Mouse (Mus musculus) forebrain, embryonic 16.5 days (tissue): ENCODE measurements around the gene Spns2. TPM values are rescaled to one million over a fixed set of nuclear protein-coding genes. Genes with fewer than 3 reads are reported as not detected.

ENCODE experiments used
- ATAC-seq: fragments of 200-750 bp; cut with Nextera tagmentation; 2 replicates; pipeline ENCODE4 v1.8.0; 2017; ENCODE audit warnings: mild to moderate bottlenecking, moderate library complexity
- H3K27ac ChIP-seq: fragments of 300-500 bp; sonication (generic); 2 replicates; pipeline ENCODE4 v1.5.1; 2014; ENCODE audit warnings: low read length, control low read depth
- H3K27me3 ChIP-seq: fragments of 300-500 bp; sonication (generic); replicated peaks from 2 replicates; pipeline ENCODE4 v1.6.1; 2014; ENCODE audit warnings: low read length; ENCODE audit not compliant: control insufficient read depth, insufficient read depth
- H3K36me3 ChIP-seq: fragments of 300-500 bp; sonication (generic); 2 replicates; pipeline ENCODE4 v1.6.1; 2014; ENCODE audit not compliant: control insufficient read depth, insufficient read depth
- H3K4me1 ChIP-seq: fragments of 300-500 bp; sonication (generic); replicated peaks from 2 replicates; pipeline ENCODE4 v1.6.1; 2014; ENCODE audit warnings: low read length; ENCODE audit not compliant: control insufficient read depth, insufficient read depth
- H3K4me2 ChIP-seq: fragments of 300-500 bp; sonication (generic); 2 replicates; pipeline ENCODE4 v1.6.1; 2014; ENCODE audit warnings: mild to moderate bottlenecking, low read length, control low read depth
- H3K4me3 ChIP-seq: fragments of 300-500 bp; sonication (generic); replicated peaks from 2 replicates; pipeline ENCODE4 v1.5.1; 2014; ENCODE audit warnings: mild to moderate bottlenecking, low read length, control low read depth
- H3K9ac ChIP-seq: fragments of 300-500 bp; sonication (generic); replicated peaks from 2 replicates; pipeline ENCODE4 v1.6.1; 2014; ENCODE audit warnings: low read depth, low read length, control low read depth
- H3K9me3 ChIP-seq: fragments of 300-500 bp; sonication (generic); 2 replicates; pipeline ENCODE4 v1.6.1; 2016; ENCODE audit warnings: low read length; ENCODE audit not compliant: control insufficient read depth
- WGBS: fragments of 180-500 bp; shearing (Covaris S2); extraction: QIAGEN DNeasy Blood & Tissue Kit; methylation state at CpG from one replicate; pipeline ENCODE4 v1.1.7; 2014; 5-methylcytosine and 5-hydroxymethylcytosine counted together
- polyA plus RNA-seq: library from polyadenylated mRNA; unstranded; fragments of >200 nt; fragmentation: Nextera tagmentation; extraction: Ambion mirVana; gene quantifications from 2 replicates; pipeline ENCODE4 v1.2.1, GENCODE M21; 2015

The Spns2 gene
- polyA plus RNA-seq, 1 experiment from 2014 or later, result 9.3 TPM

DNA sequence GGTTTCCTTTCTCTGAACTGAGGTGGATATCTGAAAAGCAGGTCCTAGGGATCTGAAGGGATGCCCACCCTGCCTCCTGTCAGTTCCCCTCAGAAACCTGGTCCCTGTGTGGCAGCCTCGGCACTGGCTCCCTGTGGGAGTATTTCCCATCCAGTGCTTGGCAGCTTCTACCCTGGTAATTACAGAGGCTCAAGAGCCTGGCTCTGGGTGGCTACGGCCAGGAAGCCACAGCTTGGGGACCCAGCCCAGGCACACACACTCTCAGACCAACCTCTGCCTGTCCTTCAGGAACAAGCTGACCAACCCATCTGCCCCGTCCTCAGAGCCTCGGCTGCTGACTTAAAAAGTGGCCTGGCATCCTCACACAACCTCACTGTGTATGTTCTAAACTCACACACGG, 8.4 kb downstream of the Spns2 start:
- peaks cover 16% of the 10 kb centered on the region for H3K4me1 ChIP-seq
- ATAC-seq, result no peak
- H3K36me3 ChIP-seq, result no peaks in the 10 kb centered on the region
- 85% methylated on average over 5 of the region's 5 CpGs for WGBS
- H3K27ac ChIP-seq, result no peak overlapping the region
- H3K4me3 ChIP-seq, result no peak overlapping the region
- H3K4me2 ChIP-seq, result no peak overlapping the region
- H3K27me3 ChIP-seq, result no peaks in the 10 kb centered on the region
- H3K9ac ChIP-seq, result no peak overlapping the region
- H3K9me3 ChIP-seq, result no peaks in the 10 kb centered on the region

DNA sequence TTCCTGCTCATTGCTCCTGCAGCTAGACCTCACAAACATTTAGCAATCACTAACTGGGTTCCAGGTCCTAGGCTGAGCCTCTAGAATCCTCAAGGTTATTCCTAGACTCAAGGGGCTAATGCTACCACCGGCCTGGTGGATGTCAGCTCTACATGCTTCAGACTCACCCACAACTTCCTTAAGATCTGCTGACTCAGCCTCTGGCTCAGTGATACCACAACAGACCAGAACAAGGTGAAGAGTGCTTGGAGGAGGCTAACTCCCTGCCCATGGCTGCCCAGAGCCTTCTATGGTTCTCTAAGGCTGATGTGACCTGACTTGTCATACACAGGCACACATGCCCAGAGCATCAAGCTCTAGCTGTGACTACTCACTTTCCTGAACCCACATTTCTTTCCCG, 10.2 kb downstream of the Spns2 start:
- Histone ChIP-seq H3K9ac (no peak overlapping the region), H3K4me1 (no peaks in the 10 kb centered on the region; the same call in 1 of the 2 replicates), H3K4me3 (no peak overlapping the region), H3K27ac (no peak overlapping the region), H3K27me3 (no peaks in the 10 kb centered on the region), H3K9me3 (no peaks in the 10 kb centered on the region), H3K36me3 (no peaks in the 10 kb centered on the region), H3K4me2 (no peak overlapping the region)
- 87% methylated on average over 2 of the region's 2 CpGs for WGBS
- no peak for ATAC-seq

DNA sequence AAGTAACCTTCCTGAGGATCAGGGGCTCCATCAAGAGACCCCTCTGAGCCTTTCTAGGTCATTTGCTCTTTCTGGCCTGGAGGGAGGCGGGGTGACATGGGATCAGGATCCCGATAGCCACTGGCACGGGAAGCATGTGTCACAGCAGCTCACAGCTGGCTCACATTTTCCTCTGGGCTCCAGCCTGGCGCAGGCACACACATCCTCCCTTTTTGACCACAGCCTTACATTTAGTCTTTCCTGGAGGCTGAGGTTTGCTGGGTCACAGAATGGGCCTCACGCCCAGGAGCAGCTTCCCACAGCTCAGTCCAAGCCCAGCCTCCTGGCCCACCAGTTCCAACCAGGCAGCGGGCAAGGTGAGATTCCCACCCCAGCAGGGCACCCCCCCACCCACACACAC, 11.5 kb downstream of the Spns2 start:
- 76% methylated on average over 6 of the region's 6 CpGs for WGBS
- H3K27me3 ChIP-seq, result no peaks in the 10 kb centered on the region
- ATAC-seq, result no peak
- H3K9me3 ChIP-seq, result no peaks in the 10 kb centered on the region
- no peaks in the 10 kb centered on the region for H3K36me3 ChIP-seq
- no peak overlapping the region for H3K27ac ChIP-seq
- no peak overlapping the region for H3K9ac ChIP-seq
- no peak overlapping the region for H3K4me3 ChIP-seq
- H3K4me1 ChIP-seq, result no peaks in the 10 kb centered on the region; the same call in 1 of the 2 replicates
- H3K4me2 ChIP-seq, result no peak overlapping the region

DNA sequence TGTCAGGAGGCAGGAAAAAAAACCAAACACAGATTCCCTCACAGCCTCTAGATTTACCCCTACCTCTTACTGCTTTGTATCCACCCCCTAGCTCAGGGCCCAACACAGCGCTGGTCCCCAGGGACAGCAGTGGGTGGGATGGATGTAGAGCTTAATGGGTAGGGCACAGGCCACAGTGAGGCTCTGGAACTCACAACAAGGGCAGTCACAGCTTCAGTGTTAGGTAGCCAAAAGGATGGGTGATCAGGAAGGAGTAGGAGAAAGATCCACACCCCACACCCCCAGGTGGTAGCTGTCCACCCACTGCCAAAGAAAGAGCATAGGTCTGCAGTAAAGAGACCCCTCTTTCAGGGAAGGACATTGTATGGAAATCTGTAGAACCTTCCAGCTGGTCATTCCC, 12.1 kb downstream of the Spns2 start:
- no peaks in the 10 kb centered on the region for H3K36me3 ChIP-seq
- H3K9ac ChIP-seq, result no peak overlapping the region
- no peak overlapping the region for H3K4me2 ChIP-seq
- no peak overlapping the region for H3K4me3 ChIP-seq
- ATAC-seq, result no peak
- no peak overlapping the region for H3K27ac ChIP-seq
- 79% methylated on average over 1 of the region's 1 CpGs for WGBS
- no peaks in the 10 kb centered on the region for H3K9me3 ChIP-seq
- no peaks in the 10 kb centered on the region for H3K27me3 ChIP-seq
- no peaks in the 10 kb centered on the region; the same call in 1 of the 2 replicates for H3K4me1 ChIP-seq

DNA sequence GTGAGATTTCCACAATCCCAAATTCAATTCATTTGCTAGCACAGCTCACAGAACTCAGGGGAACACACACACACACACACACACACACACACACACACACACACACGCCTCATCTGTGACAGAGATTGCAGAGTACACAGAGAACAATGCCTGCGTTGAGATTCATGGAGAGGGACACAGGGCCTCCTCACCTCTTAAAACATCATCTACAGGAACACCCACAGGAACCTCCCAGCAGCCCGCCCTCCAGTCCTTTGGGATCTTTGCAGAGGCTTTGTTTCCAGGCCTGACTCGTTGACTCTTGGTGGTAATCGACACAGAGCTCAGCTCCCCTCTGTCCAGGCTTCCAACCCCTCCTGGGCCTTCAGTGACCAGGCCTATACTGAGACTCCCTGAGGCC, 12.5 kb downstream of the Spns2 start:
- Histone ChIP-seq H3K36me3 (no peaks in the 10 kb centered on the region), H3K4me1 (no peaks in the 10 kb centered on the region; the same call in 1 of the 2 replicates), H3K27ac (no peak overlapping the region), H3K4me3 (no peak overlapping the region), H3K9ac (no peak overlapping the region), H3K27me3 (no peaks in the 10 kb centered on the region), H3K9me3 (no peaks in the 10 kb centered on the region), H3K4me2 (no peak overlapping the region)
- no peak for ATAC-seq
- 47% methylated on average over 5 of the region's 5 CpGs for WGBS

DNA sequence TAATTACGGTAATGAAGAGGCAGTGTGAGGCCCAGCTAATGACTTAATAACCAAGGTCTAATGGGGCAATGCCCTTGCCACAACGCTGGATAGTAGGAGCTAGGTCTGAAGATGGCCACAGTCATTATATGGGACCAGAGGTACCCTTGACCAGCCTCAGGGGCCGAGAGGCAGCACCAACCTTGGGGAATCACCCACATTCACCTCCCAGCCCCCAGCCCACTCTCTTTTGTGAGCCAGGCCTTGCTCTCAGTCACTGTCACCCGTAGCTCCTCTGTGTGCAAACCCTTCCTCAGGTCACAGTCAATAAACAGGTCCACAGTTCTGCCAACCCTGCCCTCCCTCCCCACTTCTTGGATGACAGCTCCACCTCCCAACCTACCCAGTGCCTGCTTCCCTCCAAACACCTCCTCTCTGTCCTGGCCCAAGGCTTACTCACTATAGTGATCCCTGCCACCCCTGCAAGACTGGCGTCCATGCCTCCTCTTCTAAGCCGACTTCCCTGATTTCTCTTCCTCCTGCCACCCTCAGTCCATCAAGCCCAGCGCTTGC, 13.6 kb downstream of the Spns2 start:
- no peaks in the 10 kb centered on the region for H3K27me3 ChIP-seq
- no peak overlapping the region for H3K27ac ChIP-seq
- H3K36me3 ChIP-seq, result no peaks in the 10 kb centered on the region
- 74% methylated on average over 7 of the region's 7 CpGs for WGBS
- no peak overlapping the region for H3K9ac ChIP-seq
- no peak overlapping the region for H3K4me2 ChIP-seq
- H3K9me3 ChIP-seq, result no peaks in the 10 kb centered on the region
- no peak overlapping the region for H3K4me3 ChIP-seq
- ATAC-seq, result no peak
- H3K4me1 ChIP-seq, result no peaks in the 10 kb centered on the region; the same call in 1 of the 2 replicates

DNA sequence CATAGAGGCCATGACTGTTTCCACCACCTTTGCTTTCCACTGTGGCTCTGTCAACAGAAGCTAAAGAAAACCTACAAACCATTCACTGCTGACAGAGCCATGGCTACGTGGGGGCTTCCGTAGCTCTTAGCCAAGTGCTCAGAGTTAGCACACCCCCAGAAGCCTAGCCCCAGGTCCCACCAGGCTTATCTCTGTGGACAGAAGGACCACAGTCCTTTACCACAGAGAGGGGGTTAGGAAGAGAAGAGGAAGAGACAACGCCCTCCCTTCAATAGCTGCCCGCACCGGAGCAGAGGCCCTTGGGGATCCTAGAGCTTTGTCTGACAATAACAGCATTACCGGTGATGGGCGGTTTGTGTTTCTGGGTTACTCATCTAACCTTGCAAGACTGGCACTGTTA, 14.3 kb downstream of the Spns2 start:
- Histone ChIP-seq H3K9me3 (no peaks in the 10 kb centered on the region), H3K9ac (no peak overlapping the region), H3K4me3 (no peak overlapping the region), H3K36me3 (no peaks in the 10 kb centered on the region), H3K4me2 (no peak overlapping the region), H3K27ac (no peak overlapping the region), H3K4me1 (no peaks in the 10 kb centered on the region; the same call in 1 of the 2 replicates), H3K27me3 (no peaks in the 10 kb centered on the region)
- WGBS, result 88% methylated on average over 7 of the region's 7 CpGs
- ATAC-seq, result no peak

DNA sequence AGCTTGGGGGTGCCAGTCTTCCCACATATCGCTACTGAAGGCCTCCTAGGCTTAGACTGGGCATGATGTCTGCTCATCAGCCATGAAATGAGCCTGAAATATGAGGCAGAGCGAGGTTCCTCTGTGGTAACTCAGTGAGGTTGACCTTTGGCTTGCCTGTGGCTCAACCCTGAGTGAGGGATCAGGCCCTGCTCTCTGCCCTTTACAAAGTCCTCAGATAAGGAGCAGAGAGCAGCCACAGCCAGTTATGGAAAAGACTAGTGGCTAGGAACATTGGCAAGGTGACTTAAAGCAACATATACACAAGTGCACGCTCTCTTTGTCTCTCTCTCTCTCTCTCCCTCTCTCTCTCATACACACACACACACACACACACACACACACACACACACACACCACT, 14.8 kb downstream of the Spns2 start:
- 81% methylated on average over 3 of the region's 3 CpGs for WGBS
- no peak overlapping the region for H3K4me2 ChIP-seq
- ATAC-seq, result no peak
- no peak overlapping the region for H3K27ac ChIP-seq
- H3K27me3 ChIP-seq, result no peaks in the 10 kb centered on the region
- no peak overlapping the region for H3K9ac ChIP-seq
- no peaks in the 10 kb centered on the region for H3K9me3 ChIP-seq
- no peaks in the 10 kb centered on the region; the same call in 1 of the 2 replicates for H3K4me1 ChIP-seq
- no peak overlapping the region for H3K4me3 ChIP-seq
- H3K36me3 ChIP-seq, result no peaks in the 10 kb centered on the region

DNA sequence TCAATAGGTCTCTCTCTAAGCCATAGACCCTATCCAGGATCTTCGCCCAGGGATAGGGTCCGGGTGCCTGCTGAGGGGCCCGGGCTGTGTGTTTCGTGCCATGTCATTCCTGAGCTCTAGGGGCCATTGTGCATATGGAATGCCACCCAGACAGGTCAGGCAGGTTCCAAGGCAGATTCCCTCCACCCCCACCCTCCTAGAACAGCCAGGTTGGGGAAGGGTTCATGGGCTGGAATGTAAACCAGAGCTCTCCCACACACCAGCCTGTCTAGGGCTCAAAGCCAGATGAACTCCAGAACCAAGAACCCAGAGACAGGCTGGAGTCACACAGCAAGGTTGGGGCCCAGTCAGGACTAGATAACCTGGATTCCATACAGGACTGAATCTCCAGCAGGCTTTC, 16.2 kb downstream of the Spns2 start:
- WGBS, result 79% methylated on average over 4 of the region's 4 CpGs
- Histone ChIP-seq H3K9ac (no peak overlapping the region), H3K4me3 (no peak overlapping the region), H3K27ac (no peak overlapping the region), H3K4me1 (peaks cover 8% of the 10 kb centered on the region), H3K4me2 (no peak overlapping the region), H3K27me3 (no peaks in the 10 kb centered on the region), H3K36me3 (no peaks in the 10 kb centered on the region), H3K9me3 (no peaks in the 10 kb centered on the region)
- ATAC-seq, result no peak

DNA sequence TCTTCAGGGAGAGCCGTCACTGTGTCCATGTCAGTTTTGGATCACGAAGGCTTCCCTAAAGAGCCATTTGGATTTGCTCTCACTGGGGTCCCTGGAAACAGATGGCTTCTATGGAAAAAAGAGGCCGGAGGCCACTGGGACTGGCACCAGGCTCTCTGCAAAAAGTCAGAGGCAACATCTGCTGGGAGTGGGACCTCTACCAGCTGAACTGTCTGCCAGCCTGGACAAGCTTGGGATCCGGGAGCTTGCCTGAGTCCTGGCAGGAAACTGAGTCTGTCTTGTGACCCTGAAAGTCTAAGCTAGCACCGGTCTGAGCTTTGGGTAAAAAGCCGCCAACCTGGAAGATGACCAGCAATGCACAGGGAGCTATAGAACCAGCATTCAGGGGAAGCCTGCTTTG, 18.3 kb downstream of the Spns2 start:
- ATAC-seq, result no peak
- WGBS, result 87% methylated on average over 6 of the region's 6 CpGs
- no peaks in the 10 kb centered on the region for H3K36me3 ChIP-seq
- no peaks in the 10 kb centered on the region for H3K27me3 ChIP-seq
- H3K4me2 ChIP-seq, result no peak overlapping the region
- H3K9me3 ChIP-seq, result no peaks in the 10 kb centered on the region
- H3K27ac ChIP-seq, result no peak overlapping the region
- H3K9ac ChIP-seq, result no peak overlapping the region
- no peak overlapping the region for H3K4me3 ChIP-seq
- H3K4me1 ChIP-seq, result peaks cover 8% of the 10 kb centered on the region
